Mouse (Mus musculus): ENCODE measurements around the gene Hpcal1.

The Hpcal1 gene

DNA sequence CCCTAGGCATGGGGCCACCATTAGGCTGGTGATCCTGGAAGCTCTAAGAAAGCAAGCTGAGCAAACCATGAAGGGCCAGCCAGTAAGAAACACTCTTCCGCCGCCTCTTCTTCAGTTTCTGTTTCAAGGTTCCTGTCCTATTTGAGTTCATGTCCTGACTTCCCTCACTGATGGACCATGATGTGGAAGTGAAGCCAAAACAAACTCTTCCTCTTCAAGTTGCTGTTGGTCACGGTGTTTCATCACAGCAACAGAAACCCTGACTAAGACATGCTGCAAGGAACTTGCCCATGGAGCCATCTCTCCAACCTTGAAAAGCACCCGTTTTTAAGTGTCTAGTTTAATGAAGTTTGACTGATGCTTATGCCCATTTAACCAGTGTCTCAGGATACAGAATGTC lies 11.1 kb upstream of the Hpcal1 start:
- in situ Hi-C loops (cut with MboI; ENCODE audit: low pct_unique_long_range_greater_than_20kb in 1 of 2, low sequenced_read_pairs in 2 of 2, unreplicated experiment in 1 of 2): loop anchor here in 1 of 2 experiments (10.0 kb wide), 1 partner anchor 115 kb away; no protein-coding TSS in a partner anchor

DNA sequence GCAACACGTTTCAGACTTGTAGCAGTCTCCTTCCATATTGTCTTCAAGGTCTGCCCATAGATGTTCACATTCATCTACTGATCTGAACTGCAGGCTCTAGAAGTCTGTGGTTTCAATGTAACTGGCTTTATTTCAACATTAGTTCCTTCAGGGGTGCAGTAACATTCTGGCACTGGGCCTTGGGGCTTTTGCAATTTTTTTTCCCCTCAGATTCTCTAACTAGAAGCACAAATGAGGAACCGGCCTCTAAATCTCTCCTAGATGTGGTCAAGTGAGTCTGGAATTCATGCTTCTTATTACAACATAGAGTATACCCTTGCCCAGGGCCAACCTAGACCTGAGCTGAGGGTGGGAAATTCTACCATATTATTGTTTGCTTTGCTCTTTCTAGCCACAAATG lies 8.5 kb upstream of the Hpcal1 start:
- in situ Hi-C loops (cut with MboI; ENCODE audit: low pct_unique_long_range_greater_than_20kb in 1 of 2, low sequenced_read_pairs in 2 of 2, unreplicated experiment in 1 of 2): loop anchor here in 1 of 2 experiments (10.0 kb wide), 1 partner anchor 53 kb away; no protein-coding TSS in a partner anchor

DNA sequence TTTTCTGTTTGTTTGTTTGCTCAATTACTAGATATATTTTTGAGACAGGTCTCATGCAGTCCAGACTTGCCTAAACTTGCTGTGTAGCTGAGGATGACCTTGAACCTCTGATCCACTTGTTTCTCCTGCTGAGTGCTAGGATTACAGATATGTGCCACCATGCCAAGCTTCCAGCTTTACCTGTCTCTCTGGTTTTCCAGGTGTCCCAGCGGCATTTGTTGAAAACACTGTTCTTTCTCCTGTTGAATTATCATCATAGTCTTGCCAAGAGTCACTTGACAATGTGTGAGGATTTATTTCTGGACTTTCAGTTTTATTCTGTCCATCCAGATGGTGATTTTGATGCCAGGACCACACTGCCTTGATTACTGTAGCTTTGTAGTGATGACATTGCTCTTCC lies 6.3 kb upstream of the Hpcal1 start:
- in situ Hi-C loops (cut with MboI; ENCODE audit: low pct_unique_long_range_greater_than_20kb in 1 of 2, low sequenced_read_pairs in 2 of 2, unreplicated experiment in 1 of 2): loop anchor here in 1 of 2 experiments (10.0 kb wide), 1 partner anchor 50 kb away; no protein-coding TSS in a partner anchor

DNA sequence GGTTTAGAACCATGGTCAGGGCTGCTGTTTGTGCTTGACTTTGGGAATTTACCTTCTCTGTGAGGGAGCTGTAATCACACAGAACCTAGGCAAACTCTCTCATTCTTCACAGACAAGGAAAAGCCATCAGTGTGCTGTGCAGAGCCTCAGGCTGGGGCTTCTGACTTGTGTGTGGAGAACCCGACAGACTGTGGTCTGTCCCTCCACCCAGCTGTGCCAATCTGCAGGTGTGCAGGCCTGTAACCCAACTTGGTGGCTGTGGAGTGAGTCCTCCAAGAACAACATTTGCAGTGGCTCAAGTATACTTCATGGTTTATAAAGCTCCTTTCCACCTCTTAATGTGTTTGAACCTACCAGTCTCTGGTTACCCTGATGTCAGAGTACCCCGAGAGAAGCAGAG lies 4.5 kb upstream of the Hpcal1 start:
- in situ Hi-C loops (cut with MboI; ENCODE audit: low pct_unique_long_range_greater_than_20kb in 1 of 2, low sequenced_read_pairs in 2 of 2, unreplicated experiment in 1 of 2): loop anchor here in 1 of 2 experiments (10.0 kb wide), 1 partner anchor 49 kb away; no protein-coding TSS in a partner anchor

DNA sequence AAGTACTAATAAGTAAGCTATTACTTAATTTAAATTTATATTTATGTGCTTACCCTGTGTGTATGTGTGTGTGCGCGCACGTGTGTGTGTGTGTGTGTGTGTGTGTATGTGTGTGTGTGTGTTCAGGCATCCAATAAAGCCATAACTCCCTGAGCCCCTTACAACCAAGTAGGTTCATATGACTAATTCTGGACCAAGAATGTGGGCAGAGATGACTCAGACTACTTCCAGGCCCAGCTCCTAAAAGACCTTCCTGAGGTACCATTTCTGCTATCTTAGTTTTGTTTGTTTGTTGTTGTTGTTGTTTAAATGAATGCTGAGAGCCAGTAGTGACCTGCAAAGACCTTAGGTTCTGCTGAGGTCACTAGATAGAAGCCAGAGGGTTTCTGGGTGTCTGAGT lies 1.7 kb upstream of the Hpcal1 start:
- in situ Hi-C loops (cut with MboI; ENCODE audit: low pct_unique_long_range_greater_than_20kb in 1 of 2, low sequenced_read_pairs in 2 of 2, unreplicated experiment in 1 of 2): loop anchor here in 1 of 2 experiments (10.0 kb wide), 1 partner anchor 46 kb away; no protein-coding TSS in a partner anchor

DNA sequence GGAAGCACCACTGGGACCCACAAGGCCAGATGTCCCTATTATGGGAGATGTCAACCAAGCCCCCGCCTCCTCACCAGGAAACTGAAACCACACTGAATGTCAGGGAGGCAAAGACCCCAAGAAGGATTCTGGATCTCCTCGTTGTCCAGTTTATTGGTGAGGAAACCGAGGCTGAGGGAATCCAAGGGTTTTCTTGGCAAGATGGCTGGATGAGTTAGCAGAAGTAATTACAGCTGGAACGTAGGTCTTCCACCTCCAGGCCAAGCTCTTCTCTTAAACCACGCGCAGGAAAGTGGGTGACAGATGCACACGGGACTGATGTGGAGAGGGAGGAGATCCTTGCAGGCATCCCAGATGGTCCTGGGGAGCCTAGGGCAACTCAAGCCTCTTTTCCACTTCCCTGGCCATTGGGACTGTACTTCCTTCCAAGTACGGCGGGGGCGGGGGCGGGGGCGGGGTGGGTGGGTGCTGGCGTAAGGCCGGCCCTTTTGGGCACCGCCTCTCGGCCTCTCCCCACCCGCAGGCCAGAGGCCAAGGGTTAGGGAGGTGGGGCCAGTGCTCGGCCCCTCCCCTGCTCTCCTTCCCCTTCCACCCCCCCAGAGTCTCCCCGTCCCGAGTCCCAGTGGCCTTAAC lies 609 bp upstream of the Hpcal1 start:
- in situ Hi-C loops (cut with MboI; ENCODE audit: low pct_unique_long_range_greater_than_20kb in 1 of 2, low sequenced_read_pairs in 2 of 2, unreplicated experiment in 1 of 2): loop anchor here in 1 of 2 experiments (10.0 kb wide), 1 partner anchor 45 kb away; no protein-coding TSS in a partner anchor

DNA sequence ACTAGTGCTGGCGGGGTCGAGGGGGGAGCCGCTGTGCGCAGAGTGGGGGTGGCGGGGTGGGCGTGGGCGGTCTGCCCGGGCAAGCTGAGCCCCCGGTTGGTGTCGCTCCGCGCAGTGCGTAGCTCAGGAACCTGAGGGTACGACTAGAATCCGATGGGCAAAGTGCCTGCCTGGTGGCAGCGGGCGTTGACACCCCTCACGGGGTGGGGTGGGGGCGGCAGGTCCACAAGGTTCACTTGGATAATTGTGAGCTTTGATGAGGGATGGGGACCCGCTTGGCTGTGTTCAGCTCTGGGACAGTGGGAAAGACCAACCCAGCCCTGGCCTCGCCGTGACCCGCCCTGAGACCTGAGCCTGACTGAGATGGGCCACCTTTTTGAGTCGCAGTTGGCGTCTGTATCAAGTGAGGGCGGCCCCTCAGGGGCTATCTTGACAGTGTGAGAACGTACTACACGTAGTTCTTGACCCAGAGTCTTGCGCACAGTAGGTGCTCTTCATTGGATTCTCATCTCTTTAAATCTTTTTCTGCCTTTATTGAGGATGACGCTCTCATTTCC lies 742 bp downstream of the Hpcal1 start:
- in situ Hi-C loops (cut with MboI; ENCODE audit: low pct_unique_long_range_greater_than_20kb in 1 of 2, low sequenced_read_pairs in 2 of 2, unreplicated experiment in 1 of 2): no loop called here

DNA sequence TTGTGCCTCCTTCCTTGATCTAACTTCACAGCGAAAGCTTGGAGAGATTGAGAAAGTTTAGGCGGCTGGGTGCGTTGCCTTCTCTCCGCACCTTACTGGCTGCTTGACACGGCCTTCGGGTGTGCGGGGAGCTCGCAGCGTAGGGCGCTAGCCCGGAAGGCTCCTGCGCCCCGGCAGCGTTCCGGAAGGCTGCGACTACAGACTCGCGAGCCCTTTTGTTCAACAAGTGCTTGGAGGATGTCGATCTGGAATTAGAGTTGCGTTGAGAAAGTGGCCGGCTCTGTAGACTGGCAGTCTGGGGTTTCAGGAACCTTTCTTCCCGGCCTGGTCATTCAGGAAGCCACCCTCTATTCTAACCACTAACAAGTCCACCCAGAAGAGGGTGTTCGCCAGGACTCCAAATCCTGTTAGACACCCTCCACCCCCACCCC lies 1.2 kb downstream of the Hpcal1 start:
- in situ Hi-C loops (cut with MboI; ENCODE audit: low pct_unique_long_range_greater_than_20kb in 1 of 2, low sequenced_read_pairs in 2 of 2, unreplicated experiment in 1 of 2): no loop called here

DNA sequence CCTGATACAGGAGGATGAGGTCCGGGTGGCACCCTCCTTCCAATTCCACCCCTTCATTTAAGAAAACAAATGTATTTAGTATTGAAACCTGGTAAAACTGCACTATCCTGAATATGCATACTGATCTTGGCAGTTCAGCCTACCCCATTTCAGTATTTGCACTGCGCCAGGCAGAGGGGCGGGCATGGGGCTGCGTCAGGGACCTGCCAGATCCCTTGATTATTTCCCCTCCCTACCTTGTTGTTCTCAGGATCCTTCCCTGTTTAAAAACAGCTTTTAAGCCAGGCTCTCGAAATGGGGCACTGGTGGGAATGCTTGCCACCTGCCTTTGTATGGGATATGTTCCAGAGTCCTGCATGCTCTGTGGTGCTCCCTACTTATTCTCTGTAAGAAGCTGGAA lies 1.7 kb downstream of the Hpcal1 start:
- in situ Hi-C loops (cut with MboI; ENCODE audit: low pct_unique_long_range_greater_than_20kb in 1 of 2, low sequenced_read_pairs in 2 of 2, unreplicated experiment in 1 of 2): no loop called here

DNA sequence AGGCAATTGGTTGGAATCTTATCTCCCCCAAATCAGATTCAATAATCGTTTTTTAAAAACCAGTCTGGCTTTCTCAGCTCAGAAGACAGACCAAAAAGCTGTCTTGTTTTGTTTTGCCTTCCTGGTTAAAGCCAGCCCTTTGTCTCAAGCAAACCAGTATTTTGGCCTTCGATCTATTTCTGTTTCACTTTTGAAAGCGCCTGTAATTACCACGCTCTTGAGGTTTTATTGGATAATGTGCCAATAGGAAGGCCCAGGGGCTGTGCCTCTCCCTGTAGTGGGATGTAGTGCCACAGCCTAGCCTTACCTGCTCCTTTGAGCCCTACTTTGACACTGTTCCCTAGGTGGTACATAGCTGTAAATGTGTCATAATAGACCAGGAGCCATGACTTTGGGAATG lies 2.3 kb downstream of the Hpcal1 start:
- in situ Hi-C loops (cut with MboI; ENCODE audit: low pct_unique_long_range_greater_than_20kb in 1 of 2, low sequenced_read_pairs in 2 of 2, unreplicated experiment in 1 of 2): no loop called here

DNA sequence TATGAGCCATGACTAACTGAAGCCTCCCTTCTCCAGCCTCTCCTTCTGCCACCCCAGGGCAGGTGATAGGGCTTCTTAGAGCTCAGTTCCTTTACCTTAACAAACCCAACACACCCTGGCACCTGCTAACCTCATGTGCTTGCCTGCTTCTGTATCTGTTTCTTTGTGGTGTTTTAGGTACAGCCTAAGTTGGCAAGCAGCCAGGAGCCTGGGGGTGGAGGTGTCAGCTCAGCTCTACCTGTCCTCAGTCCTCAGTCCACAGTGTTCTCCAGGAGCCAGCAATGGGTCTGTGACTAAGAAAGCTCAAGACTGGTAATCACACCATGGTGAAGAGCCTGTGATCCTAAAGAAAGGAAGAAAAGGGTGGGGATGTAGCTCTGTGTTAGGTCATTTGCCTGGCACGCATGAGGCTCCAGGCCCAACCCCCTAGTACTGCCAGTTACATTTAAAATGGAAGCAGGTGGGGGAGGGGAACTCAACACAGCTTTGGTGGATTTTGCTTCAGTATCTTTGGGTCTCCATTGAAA lies 4.0 kb downstream of the Hpcal1 start:
- in situ Hi-C loops (cut with MboI; ENCODE audit: low pct_unique_long_range_greater_than_20kb in 1 of 2, low sequenced_read_pairs in 2 of 2, unreplicated experiment in 1 of 2): no loop called here

DNA sequence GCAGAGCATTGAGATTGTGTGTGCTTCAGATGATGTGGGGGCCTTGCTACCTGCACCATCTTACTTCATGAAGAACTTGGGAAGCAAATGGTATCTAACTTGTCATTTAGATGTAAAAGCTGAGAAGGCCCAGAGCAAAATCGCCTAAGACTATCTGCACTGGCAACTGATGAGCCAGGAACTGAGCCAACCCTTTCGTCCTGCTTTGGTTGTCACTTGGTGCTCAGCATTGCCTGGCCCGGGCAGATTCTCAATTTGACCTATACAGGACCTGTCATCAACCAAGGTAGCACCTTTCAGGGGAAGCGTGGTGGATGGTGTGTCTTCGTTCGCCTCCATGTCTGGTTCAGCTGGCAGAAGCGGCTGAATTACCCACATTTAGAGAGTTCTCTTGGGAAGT lies 5.7 kb downstream of the Hpcal1 start:
- in situ Hi-C loops (cut with MboI; ENCODE audit: low pct_unique_long_range_greater_than_20kb in 1 of 2, low sequenced_read_pairs in 2 of 2, unreplicated experiment in 1 of 2): no loop called here

DNA sequence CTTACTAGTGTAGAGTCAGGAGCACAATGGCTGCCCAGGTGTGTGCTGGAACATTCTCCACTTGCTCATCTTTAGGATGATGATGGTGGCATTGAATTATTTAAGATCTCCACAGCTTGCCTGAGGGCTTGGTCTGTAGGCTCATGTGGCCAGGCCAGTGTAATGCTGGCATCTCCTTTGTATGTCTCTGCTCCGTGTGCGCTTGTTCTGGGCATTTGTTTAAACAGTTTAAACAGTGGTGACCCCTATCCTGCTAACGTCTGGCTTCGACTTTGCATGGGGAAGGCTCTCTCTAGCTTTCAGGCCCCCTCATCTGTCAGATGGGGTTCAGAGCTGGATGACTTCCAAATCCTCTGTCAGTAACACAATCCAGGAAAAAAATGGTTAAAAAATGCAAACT lies 8.3 kb downstream of the Hpcal1 start:
- in situ Hi-C loops (cut with MboI; ENCODE audit: low pct_unique_long_range_greater_than_20kb in 1 of 2, low sequenced_read_pairs in 2 of 2, unreplicated experiment in 1 of 2): no loop called here

DNA sequence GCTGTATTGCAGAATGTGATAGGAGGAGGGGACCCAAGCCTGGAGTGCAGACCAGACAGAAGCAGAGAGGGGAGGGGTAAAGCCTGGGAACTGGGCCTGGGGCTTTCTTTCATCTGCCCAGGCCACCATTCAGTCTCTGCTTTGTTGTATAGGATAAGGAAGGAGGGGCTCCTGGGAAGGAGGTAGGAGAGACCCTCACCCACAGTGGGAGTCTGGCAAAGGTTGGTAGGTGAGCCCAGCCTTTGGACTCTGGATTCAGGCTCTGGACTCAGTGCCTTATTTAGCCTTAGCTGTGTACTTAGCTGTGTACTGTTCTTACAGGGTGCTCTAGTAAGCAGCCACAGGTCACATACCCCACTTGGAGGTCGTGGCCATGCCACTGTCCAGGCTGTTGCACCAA lies 8.8 kb downstream of the Hpcal1 start:
- in situ Hi-C loops (cut with MboI; ENCODE audit: low pct_unique_long_range_greater_than_20kb in 1 of 2, low sequenced_read_pairs in 2 of 2, unreplicated experiment in 1 of 2): no loop called here

DNA sequence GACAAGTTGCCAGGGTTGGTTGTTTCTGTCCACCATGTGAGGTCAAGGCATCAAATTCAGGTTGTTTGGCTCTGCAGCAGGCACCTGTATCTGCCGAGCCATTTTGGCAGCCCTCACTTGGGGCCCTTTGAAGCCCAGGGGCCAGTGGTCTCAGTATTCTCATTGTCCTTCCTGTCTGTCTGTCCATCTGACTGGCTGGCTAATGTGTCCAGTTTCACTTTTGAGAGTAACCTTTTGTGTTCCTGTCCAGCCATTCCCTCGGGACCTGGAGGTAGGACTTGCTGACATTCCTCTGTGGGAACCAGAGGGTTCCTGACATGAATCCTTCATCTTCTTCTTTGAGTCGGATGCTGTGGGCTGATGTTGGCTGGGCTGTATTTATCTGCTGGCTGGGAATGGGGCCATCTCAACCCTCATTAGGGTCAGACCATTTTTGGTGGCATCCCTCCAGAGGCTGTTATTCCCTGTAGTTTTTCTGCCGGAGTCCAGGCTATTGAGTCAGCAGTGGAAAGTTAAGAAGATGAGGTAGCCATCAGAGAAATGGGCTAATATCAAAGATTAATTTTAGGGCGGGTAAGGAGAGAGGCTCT lies 10.6 kb downstream of the Hpcal1 start:
- in situ Hi-C loops (cut with MboI; ENCODE audit: low pct_unique_long_range_greater_than_20kb in 1 of 2, low sequenced_read_pairs in 2 of 2, unreplicated experiment in 1 of 2): no loop called here

DNA sequence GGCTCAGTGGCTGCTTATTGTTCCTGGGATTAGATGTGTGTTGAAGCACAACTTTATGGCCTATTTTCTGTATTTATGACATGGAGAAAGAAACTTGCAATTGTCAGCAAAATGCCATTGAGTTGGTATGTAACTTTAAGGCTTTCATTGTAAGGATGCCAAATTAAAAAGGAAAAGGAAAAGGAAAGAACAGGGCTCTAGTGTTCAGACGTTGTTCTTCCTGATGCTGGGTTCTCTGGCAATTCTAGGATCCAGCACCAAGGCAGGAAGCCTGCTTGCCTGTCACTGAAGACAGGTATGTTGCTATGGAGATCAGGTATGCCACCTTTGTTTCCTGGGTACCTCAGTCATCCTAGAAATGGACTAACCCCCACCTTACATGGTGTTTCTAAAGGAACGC lies 11.1 kb downstream of the Hpcal1 start:
- in situ Hi-C loops (cut with MboI; ENCODE audit: low pct_unique_long_range_greater_than_20kb in 1 of 2, low sequenced_read_pairs in 2 of 2, unreplicated experiment in 1 of 2): no loop called here

DNA sequence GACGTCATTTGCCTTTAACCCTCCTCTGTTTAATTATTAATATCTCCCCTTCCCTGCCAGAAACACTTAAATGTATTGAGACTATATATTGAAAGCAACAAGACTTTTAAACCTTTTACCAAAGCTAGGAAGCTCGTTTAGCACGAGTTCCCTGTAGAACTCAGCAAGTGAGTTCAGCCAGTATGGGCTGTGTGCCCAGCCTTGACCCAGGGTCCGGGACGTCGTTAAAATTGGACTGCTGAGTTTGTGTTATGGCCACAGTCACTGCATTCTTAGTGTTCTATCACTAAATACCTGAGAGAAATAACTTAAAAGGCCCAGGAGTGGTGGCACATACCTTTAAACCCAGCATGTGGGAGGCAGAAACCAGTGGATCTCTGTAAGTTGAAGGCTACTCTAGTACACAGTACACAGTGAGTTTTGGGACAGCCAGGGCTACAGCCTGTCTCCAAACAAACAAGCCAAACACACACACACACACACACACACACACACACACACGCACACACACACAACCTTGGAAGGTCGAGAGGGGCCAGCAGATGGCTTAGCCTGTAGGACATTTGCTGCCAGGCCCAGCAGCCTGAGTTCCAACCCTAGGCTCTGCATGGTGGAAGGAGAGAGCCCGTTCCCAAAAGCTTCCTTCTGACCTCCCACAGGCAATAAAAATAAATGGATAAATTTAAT lies 11.7 kb downstream of the Hpcal1 start:
- in situ Hi-C loops (cut with MboI; ENCODE audit: low pct_unique_long_range_greater_than_20kb in 1 of 2, low sequenced_read_pairs in 2 of 2, unreplicated experiment in 1 of 2): no loop called here

DNA sequence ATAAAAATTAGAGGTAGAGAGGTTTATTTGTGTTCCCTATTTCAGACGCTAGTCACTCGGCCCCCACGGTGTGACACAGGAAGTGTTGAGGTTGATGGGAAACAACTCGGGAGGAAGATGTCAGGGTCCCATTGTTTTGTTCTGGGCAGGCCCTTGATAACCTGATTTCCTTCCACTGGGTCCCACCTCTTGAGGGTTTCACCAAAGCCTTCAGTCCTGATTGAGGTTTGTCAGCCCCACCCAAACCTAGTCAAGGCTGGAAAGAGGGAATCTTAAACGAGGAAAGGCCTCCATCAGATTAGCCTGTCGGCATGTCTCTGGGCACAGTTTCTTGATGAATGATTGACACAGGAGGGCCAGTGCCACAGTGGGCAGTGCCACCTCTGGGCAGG lies 12.3 kb downstream of the Hpcal1 start:
- in situ Hi-C loops (cut with MboI; ENCODE audit: low pct_unique_long_range_greater_than_20kb in 1 of 2, low sequenced_read_pairs in 2 of 2, unreplicated experiment in 1 of 2): no loop called here

DNA sequence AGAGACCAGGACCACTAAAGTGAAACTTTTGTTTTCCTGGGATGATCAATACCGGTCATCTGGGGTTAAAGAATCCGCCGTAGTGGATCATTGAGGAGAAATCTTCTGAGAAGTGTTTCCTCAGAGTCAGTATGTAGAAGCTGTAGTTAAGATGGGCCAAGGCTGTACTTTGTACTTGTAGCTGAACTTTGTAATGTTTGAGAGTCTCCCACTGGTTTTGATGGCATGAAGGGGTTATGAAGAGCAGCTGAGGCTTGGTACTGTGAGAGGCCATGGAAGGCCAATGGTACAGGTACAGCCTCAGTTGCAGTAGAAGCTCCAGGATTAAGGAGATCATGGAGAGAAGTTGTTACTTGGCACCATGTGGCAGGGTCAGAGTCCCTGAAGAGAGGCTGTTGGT lies 13.2 kb downstream of the Hpcal1 start:
- in situ Hi-C loops (cut with MboI; ENCODE audit: low pct_unique_long_range_greater_than_20kb in 1 of 2, low sequenced_read_pairs in 2 of 2, unreplicated experiment in 1 of 2): no loop called here

All from mouse embryonic stem cell (cell line).